Mouse (Mus musculus): Measurements from ENCODE around the gene Pcsk7. TPM values are rescaled to one million over a fixed set of nuclear protein-coding genes. Genes with fewer than 3 reads are reported as not detected.

The Pcsk7 gene
- total RNA-seq, 2 experiments from 2014 or later, result 9.3 to 12.3 TPM

DNA sequence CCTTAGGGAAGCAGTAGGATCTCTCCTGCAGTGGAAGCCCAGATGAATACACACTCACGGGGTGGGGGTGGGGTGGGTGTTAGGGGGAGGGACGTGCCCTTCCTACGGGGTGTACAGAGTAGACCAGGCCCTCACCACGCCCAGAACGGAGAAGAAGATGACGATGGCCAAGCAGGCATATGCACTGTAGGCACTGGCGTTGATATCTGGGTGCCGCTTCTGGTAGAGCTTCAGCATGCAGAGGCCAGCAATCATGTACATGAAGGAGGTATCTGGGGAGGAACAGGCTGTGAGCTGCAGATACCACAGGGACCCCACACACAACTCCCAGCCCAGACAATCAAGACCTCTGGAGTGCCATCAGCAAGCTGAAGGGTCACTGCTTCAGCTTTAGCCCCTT, 36.6 kb downstream of the Pcsk7 start:
- no peak for TF ChIP-seq CTCF (IDR thresholded peaks at IDR 0.05)
- intact Hi-C loops (cut with DNase I), result no loop called here
- Histone ChIP-seq H3K4me3 (no peak overlapping the region), H3K27ac (no peak overlapping the region)
- no peak for DNase-seq

GRCm38 (mm10) chr9:45943628-45944505, 37.6 kb downstream of the Pcsk7 start:
- Histone ChIP-seq H3K4me3 (no peak overlapping the region), H3K27ac (no peak overlapping the region)
- TF ChIP-seq CTCF (IDR thresholded peaks at IDR 0.05), result no peak
- intact Hi-C loops (cut with DNase I), result no loop called here
- no peak for DNase-seq

DNA sequence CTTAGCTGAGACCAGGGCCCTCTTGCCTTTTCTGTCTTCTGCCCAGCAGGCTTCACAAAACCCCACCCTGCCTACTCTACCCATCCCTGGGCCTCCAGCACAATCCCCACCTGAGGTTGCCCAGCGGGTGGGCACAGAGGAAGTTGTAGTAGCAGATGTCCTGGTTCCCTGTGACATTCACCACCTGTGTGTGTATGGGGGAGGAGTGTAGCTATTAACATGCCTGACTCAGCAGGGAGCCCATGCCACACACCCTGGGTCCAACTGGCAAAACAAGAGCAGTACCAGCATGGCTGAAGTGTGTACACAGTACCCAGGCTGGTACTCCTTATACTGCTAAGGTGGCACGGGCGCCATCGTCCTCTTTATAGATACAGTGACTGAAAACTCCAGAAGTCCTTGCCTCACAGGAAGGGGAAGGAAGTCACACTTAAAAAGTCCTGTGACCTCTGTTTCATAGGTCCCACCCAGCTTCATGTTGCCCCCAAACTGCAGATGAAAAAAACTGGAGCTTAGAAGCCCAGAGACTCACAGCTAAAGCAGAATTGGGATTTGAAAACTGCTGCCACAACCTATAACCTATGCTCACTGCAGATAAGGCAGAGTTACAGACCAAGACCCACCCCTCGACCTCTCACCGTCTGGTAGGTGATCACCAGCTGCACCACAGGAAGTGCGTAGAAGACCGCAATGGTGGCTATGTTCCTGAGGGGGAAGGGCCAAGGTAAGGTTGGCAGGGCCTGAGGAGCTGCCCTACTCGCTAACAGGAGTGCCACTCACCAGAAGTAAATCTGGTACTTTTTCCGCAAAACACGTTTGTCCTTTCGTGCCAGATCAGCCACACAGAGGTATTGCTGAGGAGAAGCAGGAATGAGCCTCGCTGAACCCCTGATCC, 38.5 kb downstream of the Pcsk7 start:
- no peak for DNase-seq
- intact Hi-C loops (cut with DNase I), result no loop called here
- no peak overlapping the region for H3K27ac ChIP-seq
- no peak for TF ChIP-seq CTCF (IDR thresholded peaks at IDR 0.05)
- H3K4me3 ChIP-seq, result no peak overlapping the region

DNA sequence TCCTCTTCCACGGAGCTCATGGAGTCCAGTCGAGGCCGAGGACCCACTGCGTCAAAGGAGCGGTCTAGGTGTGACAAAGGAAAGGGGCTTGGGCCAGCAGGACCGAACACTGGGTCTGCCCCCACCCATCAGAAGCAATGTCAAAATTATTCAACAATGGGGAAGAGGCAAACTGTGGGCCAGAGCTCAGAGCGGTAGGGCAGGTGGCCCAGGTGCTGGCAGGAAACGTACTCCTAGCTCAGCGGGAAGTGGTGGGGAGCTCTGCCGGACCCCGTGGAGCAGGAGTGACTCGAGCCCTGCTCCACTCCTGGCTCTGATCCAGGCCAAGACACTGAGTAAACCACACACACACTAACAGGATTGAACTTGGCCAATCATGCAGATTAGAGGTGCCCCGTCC, 39.4 kb downstream of the Pcsk7 start:
- H3K27ac ChIP-seq, result no peak overlapping the region
- TF ChIP-seq CTCF (IDR thresholded peaks at IDR 0.05), result no peak
- intact Hi-C loops (cut with DNase I), result no loop called here
- H3K4me3 ChIP-seq, result no peak overlapping the region
- DNase-seq, result peak; percentile 26

GRCm38 (mm10) chr9:45946182-45946871, 40.0 kb downstream of the Pcsk7 start:
- Histone ChIP-seq H3K4me3 (no peak overlapping the region), H3K27ac (no peak overlapping the region)
- intact Hi-C loops (cut with DNase I), result no loop called here
- DNase-seq, result peak; percentile 13
- no peak for TF ChIP-seq CTCF (IDR thresholded peaks at IDR 0.05)

DNA sequence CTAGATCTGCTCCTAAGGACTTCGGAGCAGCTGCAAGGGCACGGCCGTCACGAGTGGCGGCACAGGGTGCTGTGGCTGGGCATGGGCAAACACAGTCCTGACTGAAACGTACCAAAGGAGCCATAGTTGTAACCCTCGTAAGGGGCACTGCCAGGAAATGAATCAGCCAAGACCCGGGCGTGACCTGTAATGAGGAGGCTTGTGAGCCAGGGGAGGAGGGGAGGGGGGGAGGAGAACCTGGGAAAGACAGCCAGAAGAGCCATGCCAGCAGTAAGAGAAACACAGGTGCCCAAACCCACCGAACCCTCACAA, 40.5 kb downstream of the Pcsk7 start:
- intact Hi-C loops (cut with DNase I), result no loop called here
- no peak for TF ChIP-seq CTCF (IDR thresholded peaks at IDR 0.05)
- H3K4me3 ChIP-seq, result no peak overlapping the region
- no peak for DNase-seq
- H3K27ac ChIP-seq, result no peak overlapping the region

GRCm38 (mm10) chr9:45952057-45952456, 45.8 kb downstream of the Pcsk7 start:
- Histone ChIP-seq H3K27ac (no peak overlapping the region), H3K4me3 (no peak overlapping the region)
- DNase-seq, result no peak
- no peak for TF ChIP-seq CTCF (IDR thresholded peaks at IDR 0.05)
- intact Hi-C loops (cut with DNase I), result loop anchor here (5.0 kb wide), 1 partner anchor 40 kb away; no protein-coding TSS in a partner anchor

DNA sequence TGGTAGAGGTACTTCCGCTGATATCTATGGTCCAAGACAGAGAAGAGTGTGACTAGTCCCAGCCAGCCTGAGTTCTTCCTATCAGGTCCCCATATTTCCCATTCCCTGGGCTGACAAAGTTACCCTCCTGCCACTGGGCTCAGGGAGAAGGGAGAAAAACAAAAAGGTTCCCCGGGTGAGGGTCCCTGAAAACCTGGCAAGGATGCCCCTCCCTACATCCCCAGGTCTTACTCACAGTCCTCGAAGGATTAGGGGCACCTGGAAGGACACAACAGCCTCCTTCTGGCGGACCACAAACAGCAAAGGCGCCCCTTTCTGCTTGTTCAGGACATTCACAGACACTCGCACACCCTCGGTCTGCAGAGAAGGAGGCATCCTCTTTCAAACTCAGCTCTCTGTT, 46.6 kb downstream of the Pcsk7 start:
- peak overlapping the region; percentile 77 for H3K4me3 ChIP-seq

DNA sequence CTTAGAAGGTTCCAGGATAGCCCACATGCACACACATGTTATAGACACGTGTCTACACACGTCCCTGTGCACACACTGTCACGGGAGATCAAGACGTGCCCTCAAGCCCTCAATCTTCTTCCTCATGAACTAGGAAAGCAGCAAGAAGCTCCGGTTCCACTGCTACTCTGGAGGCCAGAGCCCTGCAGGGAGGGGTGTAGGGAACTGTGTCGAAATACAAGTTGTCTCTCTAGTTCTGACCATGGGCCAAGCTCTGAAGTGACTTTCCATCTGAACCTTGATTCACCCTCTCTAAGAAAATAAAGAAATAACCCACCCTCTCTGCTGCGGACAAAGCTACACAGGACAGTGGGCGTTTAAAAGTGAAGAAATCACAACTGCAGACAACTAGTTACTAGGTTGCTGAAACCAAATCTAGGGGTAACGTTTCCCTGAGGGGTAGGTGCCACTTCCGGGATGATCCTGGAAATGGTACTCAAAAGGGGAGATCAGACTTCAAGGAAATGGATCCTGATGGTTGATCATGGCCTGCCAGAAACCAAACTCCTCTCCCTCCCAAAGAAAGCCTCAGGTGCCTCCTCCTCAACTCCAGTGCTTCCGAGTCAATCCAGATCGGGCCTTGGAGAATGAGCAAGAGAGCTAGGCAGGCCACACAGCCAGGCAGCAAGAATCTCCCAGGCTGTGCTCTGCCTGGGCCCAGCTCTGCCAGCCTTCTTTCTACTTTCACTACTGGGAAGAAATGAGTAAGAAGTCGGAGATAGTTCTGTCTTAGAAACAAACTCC, 47.4 kb downstream of the Pcsk7 start:
- no peak for TF ChIP-seq CTCF (IDR thresholded peaks at IDR 0.05)
- intact Hi-C loops (cut with DNase I), result loop anchor here (5.0 kb wide), 1 partner anchor 41 kb away; no protein-coding TSS in a partner anchor
- Histone ChIP-seq H3K4me3 (peak overlapping the region; percentile 77), H3K27ac (peak overlapping the region; percentile 100)
- peak; percentile 57 for DNase-seq

More for the DNA sequence above, 46.6 kb downstream of the Pcsk7 start:
- H3K27ac ChIP-seq, result peak overlapping the region; percentile 100
- no peak for TF ChIP-seq CTCF (IDR thresholded peaks at IDR 0.05)
- DNase-seq, result no peak
- intact Hi-C loops (cut with DNase I), result loop anchor here (5.0 kb wide), 1 partner anchor 41 kb away; no protein-coding TSS in a partner anchor

GRCm38 (mm10) chr9:45954294-45955106, 48.2 kb downstream of the Pcsk7 start:
- Histone ChIP-seq H3K4me3 (peak overlapping the region; percentile 77), H3K27ac (peak overlapping the region; percentile 100)
- intact Hi-C loops (cut with DNase I), result loop anchor here (1.0 to 5.0 kb wide), 2 partner anchors 31 to 42 kb away; no protein-coding TSS in a partner anchor
- TF ChIP-seq CTCF (IDR thresholded peaks at IDR 0.05), result no peak
- DNase-seq, result peak; percentile 77

All from gastrocnemius, adult 2 months (tissue).